Mouse (Mus musculus): ENCODE measurements around the gene Emc10. TPM values are rescaled to one million over a fixed set of nuclear protein-coding genes. Genes with fewer than 3 reads are reported as not detected.

The Emc10 gene
- total RNA-seq, 2 experiments from 2014 or later = 235 to 245 TPM

DNA sequence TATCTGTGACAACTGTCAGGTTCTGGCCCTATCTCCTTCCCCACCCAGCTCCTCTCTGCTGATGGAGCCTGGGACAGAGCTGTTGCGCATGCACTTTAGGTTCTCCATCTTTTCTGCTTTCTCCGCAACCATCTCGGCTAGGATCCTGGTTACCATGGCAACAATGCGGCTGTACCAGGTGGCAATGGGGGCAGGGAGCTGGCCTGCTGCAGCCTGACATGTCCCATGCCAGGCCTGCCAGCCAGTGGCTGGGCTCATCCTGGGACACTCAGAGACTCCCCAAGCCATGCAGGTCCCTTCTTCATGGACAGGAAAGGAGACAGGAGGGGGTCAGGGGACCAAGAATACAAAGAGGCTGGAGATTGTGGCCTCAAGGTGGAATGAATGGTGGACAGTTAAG, 31.8 kb downstream of the Emc10 start:
- DNase-seq (ENCODE audit: low spot score in 2 of 2) = peak; percentile 84 to 92

DNA sequence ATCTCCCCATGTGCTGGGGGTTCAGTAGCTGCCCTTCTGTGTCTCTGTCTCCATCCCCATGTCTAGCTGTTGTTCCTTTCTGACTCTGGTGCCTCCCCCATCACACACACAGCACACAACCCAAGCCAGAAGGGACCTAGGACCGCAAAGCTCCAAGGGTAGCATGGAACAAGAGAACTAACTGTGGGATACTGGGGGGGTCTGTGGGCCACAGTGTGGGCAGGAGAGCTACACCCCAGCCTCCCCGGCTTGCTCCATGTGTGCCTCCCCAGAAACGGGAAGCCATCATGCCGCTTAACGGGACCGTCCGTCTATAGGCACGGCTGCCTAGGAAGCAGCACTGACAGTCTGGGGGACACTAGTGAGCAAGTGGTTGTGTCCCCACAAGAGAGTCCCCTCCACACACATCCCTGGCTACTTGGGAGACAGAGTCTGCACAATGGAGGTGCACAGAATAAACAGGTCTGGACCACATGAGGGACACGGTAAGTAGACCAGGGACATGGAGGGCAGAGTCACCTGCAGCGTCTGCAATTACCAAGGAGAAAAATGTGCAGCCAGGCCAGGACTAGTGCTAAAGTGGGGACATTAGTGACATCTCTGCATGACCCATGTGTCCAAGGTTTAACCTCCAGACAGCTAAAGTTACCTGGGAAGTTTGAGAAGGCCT, 32.6 kb downstream of the Emc10 start:
- DNase-seq (ENCODE audit: low spot score in 2 of 2) = peak in 1 of 2 experiments; percentile 39

DNA sequence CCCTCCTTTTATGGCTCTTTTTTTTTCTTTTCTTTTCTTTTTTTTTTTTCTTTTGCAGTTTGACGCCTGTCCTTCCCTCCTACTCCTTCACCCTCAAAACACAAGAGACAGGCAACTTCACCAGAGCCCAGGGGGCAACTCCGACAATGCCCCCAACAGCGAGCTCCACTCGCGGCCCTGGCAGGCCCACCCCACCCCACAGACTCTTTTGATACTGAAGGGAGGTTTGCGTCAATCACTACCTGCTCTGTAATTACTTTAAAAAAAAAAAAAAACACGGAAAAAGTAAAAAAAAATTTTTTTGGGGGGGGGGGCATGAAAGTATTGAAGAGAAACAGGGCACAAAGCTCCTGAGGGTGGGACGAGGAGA, 33.3 kb downstream of the Emc10 start:
- no peak for DNase-seq (ENCODE audit: low spot score in 2 of 2)

DNA sequence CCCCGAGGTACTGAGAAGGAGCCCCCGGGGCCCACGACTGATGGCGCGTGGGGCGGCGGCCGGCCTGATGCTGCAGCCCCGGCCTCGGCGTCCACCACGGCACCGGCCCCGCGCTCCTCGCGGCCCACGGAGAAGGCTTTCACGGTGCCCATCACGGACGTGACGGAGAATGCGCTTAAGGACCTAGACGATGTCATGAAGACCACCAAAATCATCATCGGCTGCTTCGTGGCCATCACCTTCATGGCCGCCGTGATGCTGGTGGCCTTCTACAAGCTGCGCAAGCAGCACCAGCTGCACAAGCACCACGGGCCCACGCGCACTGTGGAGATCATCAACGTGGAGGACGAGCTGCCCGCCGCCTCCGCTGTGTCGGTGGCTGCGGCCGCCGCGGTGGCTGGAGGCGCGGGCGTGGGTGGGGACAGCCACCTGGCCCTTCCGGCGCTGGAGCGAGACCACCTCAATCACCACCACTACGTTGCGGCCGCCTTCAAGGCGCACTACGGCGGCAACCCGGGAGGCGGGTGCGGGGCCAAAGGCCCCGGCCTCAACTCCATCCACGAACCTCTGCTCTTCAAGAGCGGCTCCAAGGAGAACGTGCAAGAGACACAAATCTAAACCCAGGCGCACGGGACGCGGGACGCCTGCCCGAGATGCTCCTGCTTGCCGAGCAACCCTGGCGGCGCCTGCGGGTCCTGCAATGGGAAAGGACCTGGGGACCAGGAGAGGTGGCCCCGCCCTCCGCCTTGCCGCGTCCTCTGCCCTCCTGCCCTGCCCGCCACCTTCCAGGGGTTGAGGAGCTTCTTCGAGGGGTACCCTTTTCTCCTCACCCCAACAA, 33.9 kb downstream of the Emc10 start:
- DNase-seq (ENCODE audit: low spot score in 2 of 2) = peak in 1 of 2 experiments; percentile 50

DNA sequence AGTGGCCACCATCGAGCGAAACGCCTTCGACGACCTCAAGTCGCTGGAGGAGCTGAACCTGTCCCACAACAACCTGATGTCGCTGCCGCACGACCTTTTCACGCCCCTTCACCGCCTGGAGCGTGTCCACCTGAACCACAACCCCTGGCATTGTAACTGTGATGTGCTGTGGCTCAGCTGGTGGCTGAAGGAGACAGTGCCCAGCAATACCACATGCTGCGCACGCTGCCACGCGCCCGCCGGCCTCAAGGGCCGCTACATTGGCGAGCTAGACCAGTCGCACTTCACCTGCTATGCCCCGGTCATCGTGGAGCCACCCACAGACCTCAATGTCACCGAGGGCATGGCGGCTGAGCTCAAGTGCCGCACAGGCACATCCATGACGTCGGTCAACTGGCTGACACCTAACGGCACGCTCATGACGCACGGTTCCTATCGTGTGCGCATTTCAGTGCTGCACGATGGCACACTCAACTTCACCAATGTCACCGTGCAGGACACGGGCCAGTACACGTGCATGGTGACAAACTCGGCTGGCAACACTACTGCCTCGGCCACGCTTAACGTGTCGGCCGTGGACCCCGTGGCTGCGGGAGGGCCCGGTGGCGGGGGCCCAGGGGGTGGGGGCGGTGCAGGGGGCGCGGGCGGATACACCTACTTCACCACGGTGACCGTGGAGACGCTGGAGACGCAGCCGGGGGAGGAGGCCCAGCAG, 34.7 kb downstream of the Emc10 start:
- DNase-seq (ENCODE audit: low spot score in 2 of 2) = peak; percentile 2 to 16

DNA sequence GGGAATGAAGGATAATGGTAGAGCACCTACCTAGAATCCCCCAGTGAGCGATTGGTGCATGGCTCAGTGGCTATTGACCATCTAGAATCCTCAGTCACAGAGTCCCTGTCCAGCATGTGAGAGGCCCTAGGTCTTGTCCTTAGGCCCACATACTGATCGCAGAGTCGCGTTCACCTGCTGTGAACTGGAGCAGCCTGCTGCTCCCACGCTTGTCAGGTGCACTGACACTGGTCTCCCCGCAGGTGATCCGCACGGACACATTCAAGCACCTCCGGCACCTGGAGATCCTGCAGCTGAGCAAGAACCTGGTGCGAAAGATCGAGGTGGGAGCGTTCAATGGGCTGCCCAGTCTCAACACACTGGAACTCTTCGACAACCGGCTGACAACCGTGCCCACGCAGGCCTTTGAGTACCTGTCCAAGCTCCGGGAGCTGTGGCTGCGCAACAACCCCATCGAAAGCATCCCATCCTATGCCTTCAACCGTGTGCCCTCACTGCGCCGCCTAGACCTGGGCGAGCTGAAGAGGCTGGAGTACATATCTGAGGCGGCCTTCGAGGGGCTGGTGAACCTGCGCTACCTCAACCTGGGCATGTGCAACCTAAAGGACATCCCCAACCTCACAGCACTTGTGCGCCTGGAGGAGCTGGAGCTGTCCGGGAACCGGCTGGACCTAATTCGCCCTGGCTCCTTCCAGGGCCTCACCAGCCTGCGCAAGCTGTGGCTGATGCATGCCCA, 35.4 kb downstream of the Emc10 start:
- peak in 1 of 2 experiments; percentile 13 for DNase-seq (ENCODE audit: low spot score in 2 of 2)

DNA sequence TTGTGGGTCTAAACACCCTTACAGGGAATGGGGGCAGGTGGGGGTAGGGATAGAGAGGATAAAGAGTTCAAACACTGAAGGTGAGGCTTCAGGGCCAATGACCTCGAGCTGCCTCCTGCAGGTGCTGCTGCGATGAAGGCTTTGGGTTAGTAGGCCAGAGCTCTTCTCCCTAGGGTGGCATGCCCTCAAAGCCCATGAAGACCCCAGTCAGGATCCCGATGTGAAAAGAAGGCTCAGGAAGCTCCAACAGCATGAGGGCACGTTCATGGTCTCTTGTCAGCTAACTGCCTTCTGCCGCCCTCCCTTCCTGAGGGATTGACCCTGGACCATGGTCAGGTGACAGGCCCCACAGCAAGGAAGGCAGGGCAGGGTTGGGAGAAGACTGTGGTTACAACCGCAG, 36.3 kb downstream of the Emc10 start:
- DNase-seq (ENCODE audit: low spot score in 2 of 2) = no peak

DNA sequence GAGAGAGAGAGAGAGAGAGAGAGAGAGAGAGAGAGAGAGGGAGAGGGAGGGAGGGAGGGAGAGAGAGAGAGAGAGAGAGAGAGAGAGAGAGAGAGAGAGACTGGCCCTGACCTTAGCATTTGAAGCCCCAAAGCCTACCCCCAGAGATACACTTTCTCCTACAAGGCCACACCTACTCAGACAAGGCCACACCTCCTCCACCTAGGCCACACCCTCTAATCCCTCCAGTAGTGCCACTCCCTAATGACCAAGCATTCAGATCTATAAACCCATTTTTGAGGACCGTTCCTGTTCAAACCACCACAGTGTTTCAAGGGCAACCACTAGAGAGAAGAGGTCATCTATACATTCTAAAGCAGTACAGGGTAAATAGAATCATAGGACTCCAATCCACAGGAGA, 40.0 kb downstream of the Emc10 start:
- DNase-seq (ENCODE audit: low spot score in 2 of 2) = no peak

DNA sequence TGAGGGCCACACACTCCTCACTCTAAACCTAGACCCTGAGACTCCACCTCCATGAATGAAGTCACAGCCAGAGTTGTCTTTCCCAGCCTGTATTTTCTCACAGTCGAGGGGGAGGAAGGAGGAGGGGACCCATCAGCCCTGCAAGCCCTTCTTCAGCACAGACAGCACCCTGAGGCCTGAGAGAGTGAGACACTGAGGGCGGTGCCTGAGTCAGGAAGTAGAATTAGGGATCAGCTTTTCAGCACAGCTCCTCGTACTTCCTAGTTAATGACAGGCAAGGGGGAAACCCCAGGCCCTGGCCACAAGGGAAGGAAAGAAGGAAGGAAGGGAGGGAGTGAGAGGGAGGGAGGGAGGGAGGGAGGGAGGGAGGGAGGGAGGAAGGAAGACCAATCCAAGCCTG, 43.1 kb downstream of the Emc10 start:
- DNase-seq (ENCODE audit: low spot score in 2 of 2) = no peak

DNA sequence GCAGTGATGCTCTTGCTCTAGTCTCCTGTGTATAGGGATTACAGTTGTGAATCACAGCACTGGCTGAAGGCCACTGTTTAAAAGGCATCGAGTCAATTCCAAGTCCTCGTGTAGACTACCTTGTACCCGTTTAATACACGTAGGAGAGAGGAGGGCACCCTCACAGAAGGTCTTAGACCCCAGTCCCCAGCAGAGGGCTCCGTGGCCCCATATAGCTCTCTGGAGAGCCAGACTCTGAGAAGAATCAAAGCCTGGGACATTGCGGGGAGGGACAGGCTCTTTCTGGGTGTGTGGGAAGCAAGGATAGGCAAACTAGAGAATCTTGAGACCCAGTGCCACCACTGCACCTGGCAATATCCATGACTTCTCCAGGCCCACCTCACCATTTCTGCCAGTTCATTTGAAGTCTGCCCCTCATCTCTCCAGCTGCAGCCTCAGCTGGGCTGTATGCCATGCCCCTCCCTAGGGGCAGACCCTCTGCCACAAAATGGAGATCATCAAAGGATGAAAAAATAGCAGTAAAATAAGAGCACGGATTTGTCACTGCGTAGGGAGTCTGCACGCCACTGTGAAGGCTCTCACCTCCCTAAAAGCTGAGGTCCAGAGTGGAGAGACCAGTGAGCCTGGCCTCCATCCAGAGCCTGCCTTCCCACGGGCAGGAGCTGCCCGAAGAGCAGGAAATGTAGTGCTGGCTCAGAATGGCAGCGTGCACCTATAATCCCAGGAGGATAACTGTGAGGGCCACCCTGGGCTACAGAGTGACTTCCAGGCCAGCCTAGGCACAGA, 50.1 kb downstream of the Emc10 start:
- peak in 1 of 2 experiments; percentile 36 for DNase-seq (ENCODE audit: low spot score in 2 of 2)

DNA sequence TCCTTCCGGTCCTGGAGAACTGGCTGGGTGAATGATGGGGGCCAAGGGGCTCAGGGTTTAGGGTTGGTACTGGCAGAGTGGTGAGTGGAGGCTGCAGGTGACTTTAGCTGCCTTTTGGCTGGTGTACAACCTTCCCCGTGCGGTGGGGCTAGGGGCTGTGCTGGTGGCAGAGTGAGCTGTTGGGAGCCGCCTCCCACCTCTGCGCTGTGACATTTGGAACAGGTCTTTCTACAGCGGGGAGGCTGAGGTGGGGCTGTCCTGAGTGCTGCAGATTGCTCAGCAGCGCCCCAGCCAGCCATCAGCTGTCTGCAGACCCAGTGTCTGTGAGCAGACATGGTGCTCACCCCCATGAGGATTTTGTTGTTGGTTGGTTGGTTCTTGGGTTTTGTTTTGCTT, 50.8 kb downstream of the Emc10 start:
- peak in 1 of 2 experiments; percentile 35 for DNase-seq (ENCODE audit: low spot score in 2 of 2)

DNA sequence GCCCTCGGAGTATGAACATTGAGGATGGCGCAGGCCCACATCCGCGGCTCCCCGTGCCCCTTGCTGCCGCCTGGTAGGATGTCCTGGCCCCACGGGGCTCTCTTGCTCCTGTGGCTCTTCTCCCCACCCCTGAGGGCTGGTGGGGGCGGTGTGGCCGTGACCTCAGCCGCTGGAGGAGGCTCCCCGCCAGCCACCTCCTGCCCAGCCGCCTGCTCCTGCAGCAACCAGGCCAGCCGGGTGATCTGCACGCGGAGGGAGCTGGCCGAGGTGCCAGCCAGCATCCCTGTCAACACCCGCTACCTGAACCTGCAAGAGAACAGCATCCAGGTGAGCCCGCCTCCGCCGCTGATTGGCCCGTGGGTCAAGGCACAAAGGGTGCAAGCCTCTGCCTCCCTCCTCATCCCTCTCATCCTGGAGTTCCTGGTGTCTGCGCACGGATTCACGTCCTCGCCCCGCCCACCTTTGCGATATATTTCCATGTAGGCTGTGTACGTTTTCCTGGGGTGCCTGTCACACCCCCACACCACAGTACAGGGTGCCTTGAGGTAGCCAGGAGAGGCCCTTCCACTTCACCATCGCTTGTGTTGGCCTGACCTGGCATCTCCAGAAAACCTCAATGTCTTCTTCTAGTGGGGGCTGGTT, 51.3 kb downstream of the Emc10 start:
- no peak for DNase-seq (ENCODE audit: low spot score in 2 of 2)

DNA sequence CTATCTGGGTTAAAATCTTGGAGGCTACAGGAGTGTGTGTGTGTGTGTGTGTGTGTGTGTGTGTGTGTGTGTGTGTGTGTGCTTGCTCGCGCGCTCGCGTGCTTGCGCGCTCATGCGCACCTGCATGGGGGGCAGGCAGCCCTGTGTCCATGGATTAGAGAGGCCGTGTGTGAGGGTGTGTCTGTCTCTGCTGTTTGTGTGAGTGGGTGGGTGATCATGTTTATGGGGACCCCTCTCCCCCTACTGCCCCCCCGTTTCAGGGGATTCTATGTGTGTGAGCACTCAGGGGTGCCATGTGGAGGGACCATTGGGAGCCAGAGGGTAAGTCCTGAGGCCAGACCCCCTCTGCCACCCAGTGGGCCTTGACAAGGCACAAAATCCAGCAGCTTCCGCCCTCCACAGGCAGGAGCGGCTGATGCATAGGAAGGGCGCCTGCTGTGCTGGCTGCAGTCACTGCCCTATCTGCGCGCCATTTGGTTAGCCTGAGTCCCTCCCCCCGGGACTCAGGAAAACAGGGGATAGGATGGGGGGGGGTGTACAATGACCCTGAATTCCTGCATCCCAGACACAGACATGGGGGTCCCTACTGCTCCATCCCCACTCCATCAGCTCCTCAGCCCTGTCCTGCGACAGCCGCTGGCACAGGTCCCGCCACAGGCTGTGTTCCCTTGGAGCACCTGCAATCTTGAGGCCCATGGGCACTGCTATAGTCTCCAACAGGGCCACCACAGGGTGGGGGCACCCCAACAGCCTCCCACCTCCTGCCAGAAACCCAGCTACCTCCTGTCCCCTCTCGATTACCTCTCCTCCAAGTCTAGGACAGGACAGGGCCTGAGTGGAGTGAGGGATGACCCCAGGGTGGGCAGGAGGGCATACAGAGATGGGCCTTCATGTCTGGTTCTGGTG, 52.8 kb downstream of the Emc10 start:
- no peak for DNase-seq (ENCODE audit: low spot score in 2 of 2)

DNA sequence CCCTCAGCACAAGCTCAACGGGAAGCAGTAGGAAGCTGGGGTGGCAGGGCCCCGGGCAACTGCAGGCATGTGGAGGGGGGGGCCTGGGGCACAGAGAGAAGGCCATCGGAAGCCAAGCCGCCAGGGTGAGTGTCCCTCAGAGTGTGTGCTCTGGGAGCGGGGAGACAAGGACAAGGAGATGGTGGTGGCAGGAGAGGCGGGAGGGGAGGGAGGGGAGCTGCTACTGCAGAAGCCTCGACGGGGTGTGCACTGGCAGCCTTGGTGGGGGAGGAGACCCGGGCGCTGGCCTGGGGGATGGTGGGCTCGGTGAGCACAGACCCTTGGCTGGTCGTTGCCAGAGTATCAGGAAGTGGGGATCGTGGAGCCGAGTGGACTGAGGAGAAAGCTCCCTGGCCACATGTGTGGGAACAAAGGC, 53.9 kb downstream of the Emc10 start:
- DNase-seq (ENCODE audit: low spot score in 2 of 2) = no peak

DNA sequence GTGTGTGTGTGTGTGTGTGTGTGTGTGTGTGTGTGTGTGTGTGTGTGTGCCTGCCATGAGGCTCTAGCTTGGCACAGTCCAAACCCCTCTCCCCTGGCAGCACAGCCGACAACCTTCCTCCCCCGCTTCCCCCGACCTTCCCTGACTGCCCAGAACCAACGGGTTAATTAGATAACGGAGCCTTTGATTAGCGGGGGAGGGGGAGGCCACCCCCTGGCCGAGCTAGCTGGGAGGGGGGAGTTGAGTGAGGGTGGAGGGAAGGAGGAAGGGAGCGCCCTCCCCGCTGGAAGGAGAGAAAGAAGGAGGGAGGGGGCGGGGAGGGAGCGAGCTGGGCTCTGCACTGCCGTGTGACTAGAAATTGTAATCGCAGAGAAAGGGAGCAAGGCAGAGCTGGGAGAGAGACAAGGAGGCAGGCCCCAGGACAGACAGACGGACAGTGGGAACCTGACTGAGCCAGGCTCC, 54.6 kb downstream of the Emc10 start:
- peak in 1 of 2 experiments; percentile 74 for DNase-seq (ENCODE audit: low spot score in 2 of 2)

DNA sequence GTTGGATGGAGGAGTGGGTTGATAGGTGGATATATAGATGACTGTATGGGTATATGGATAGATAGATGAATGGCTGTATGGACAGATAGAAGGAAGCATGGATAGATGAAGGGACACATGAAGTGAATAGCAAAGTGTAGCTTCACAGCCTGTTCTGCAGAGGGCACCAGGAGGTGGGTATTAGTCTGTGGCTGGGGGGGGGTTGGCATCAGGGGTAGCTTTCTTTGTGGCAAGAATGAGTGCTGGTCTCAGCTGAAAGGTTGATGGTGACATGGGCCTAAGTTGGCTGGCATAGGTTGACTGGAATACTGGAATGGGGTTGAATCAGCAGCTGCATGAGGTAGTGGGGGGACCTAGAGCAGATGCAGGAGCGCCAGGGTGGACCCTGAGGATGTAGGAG, 55.1 kb downstream of the Emc10 start:
- DNase-seq (ENCODE audit: low spot score in 2 of 2) = no peak

DNA sequence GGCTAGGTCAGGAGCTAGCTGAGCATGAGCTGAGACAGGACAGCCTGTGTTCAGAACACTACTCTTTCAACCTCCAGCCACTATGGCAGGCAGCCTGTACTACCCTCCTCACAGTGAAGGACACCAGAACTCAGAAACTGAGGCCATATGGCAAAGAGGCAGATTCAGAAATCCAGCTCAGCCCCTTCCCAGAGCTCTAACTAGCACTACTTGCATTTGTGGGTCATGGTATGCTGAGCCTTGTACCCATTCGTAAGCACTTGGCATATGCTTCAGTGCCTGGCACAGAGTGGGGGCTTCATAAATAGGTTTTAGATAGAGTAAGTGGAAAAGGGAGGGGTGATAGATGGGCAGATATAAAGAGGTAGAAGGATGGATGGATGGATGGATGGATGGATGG, 55.9 kb downstream of the Emc10 start:
- no peak for DNase-seq (ENCODE audit: low spot score in 2 of 2)
